Mouse (Mus musculus) cortical plate, adult 2 months (tissue): ENCODE measurements around the gene Fbxo3.

Experiments used
- CTCF ChIP-seq: fragments of 200-500 bp; IDR thresholded peaks from 2 replicates; pipeline ENCODE4 v1.5.1; 2011; ENCODE audit warnings: mild to moderate bottlenecking, control low read depth, low read length; ENCODE audit not compliant: insufficient read depth; ENCODE audit errors: extremely low read depth
- POLR2A ChIP-seq: fragments of 200-500 bp; IDR thresholded peaks from 2 replicates; pipeline ENCODE4 v1.6.1; 2011; ENCODE audit warnings: mild to moderate bottlenecking, low read length, control low read depth; ENCODE audit not compliant: insufficient read depth; ENCODE audit errors: extremely low read depth

DNA sequence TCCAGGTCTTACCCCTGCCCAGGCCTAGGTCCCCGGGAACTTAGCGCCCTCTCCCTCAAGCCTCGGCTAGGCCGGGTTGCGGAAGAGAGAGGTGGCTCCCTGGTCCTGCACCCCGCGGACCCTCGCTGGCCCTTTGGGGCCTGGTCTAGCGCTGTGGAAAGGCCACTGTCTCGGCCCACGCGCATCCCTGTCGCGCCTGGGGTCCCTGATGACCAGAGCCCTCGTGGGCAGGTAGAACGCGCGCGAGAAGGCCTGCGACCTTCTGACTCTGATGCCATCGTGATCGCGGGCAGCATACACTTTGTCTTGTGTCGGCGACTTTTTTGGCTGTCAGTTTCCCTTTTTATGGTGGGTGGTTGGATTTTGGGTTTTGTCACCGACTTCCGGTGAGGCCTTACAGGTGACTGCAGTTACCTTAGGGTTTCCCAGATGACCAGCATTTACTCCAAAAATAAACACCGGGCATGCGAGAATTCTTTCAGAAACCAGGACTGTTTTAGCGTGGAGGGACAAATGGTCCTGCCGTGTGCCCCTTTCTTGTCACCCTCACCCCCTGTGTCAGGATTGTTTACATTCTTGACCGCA lies 710 bp downstream of the Fbxo3 start, which contains the start of gene 4931422A03Rik:
- TF ChIP-seq CTCF (no peak), POLR2A (no peak)
